Mouse (Mus musculus): ENCODE measurements around the gene Hist1h1d.
"Not testable (repeated sequence)": the region's sequence is repeated elsewhere in the genome, so short reads cannot be mapped to it uniquely, and the experiment has no call there.

The Hist1h1d gene

DNA sequence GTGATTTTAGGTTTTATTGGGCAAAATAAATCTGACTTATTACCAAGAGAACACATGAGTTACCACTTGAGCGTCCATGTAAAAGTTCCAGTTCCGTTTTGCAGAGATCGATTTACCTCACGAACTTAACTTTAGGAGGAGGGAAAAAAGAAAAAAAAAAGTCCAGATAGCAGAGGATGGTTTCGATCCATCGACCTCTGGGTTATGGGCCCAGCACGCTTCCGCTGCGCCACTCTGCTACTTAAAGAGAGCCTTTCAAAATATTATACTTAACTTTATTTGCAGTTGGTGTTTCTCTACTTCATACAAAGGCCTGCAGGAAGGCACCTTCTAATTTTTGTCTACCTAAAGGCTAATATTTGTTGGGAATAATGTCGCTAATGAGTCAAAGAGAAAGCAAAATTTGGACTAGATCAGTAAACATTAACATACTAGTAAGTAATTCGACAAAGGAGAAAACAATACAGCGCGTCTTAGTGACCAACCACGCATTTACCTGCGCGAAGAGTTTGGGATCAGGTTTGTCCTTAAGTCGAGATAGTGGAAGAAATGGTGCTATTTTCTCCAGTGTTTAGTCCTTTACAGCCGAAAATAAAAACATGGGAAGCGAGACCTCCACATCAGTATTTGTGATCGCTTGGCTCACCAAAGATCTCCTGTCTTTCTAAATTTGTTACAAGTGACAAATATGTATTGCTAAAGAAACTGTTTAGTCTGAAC is 22.7 kb upstream of the Hist1h1d start:
- DNase-seq, result peak; percentile 61

GRCm38 (mm10) chr13:23530901-23531875 is 21.9 kb upstream of the Hist1h1d start, which contains the start of gene Hist1h4h:
Gene Hist1h4h, plus strand, starts transcription at chr13:23531050.
- peak; percentile 97 for DNase-seq

DNA sequence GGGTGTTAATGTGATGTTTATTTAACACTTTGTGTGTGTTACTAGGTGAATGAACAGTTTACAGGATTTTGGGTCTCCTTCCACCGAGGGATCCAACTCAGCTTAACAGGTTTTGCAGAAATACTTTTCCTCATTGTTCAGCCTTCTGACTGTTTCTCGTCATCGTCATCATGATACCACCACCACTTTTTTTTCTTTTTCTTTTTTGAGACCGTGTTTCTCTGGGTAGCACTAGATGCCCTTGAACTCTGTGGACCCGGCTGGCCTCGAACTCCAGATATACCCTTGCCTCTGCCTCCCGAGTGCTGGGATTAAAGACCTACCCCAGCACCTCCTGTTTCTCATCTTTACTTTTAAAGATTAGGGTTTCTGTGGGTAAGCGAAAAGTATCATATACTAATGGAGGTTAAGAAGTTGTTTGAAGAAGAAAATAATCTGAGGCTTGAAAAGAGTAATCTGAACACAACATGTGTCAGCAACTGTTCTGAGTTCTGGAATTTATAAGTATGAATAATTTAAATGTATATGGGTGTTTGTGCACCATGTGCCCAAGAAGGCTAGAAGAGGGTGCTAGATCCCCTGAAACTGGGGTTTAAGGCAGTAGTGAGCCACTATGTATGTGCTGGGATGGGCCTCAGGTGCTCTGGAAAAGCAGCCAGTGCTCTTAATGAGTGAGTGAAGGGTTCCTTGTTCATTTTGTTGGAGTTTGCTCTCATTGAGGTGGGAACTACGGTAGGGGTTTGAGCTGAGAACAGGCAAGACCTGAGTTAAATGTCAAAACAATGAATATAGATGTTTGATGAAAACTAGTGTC is 20.6 kb upstream of the Hist1h1d start:
- DNase-seq, result no peak

DNA sequence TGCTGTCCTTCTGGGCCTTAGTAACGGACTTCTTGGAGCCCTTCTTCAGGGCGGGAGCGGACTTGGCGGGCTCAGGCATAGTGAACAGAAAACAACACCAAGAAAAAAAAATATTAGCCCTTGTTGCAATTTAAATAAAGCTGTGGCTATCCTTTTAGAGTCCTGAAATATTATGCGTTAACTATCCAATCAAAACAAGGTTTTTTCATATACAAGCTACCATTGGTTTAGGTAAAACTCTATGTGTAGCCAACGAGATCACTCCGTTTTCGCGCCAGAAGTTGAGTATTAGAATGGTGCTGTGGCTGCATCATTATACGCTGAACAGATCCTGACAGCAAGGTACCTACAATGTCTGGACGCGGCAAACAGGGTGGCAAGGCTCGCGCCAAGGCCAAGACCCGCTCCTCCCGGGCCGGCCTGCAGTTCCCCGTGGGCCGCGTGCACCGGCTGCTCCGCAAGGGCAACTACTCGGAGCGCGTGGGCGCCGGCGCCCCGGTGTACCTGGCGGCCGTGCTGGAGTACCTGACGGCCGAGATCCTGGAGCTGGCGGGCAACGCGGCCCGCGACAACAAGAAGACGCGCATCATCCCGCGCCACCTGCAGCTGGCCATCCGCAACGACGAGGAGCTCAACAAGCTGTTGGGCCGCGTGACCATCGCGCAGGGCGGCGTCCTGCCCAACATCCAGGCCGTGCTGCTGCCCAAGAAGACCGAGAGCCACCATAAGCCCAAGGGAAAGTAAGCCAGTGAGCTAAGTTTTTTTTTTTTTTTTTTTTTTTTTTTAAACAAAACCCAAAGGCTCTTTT is 19.3 kb upstream of the Hist1h1d start, which contains the start of gene Hist1h2af:
Gene Hist1h2af (plus strand): TSS at position 347 of the 808 bp plus-strand sequence.
- peak; percentile 62 for DNase-seq

DNA sequence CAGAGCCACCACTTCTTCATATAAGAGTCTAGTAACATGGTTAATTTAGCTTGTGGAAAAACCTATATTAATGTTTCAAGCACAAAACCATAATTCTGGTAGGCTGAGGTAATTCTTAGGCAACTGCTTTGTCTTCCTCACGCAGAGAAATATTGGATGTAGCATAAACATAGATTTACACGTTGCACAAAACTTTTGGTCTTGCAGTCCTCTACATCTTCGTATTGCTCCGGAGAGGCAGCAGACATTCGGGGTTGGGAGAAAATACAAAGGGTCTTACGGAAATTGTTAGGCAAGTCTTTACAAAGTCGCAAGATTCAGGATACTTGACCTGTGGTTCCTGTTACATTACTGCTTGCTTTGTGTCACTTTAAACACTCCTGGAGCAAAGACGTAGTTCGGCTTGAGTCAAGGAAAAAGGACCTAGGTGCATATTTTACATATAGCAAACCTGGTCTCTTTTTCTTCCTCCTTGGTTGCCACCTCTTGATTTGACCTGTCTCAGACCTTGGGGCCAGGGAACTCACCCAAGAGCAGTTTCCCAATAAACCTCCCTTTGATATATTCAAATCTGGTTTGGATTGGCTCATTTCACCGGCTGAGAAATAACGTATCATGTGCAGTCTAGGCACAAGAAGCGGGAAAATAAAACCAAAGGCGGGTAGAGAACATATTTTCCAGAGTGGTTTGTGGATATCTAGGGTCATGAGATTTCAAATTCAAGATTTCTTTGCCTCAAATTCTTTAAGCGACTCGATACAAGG is 18.5 kb upstream of the Hist1h1d start:
- DNase-seq, result no peak

- DNase-seq, result peak; percentile 71
Observed at GRCm38 (mm10) chr13:23535137-23536075, 17.7 kb upstream of the Hist1h1d start, which contains the start of gene Hist1h3g. Gene Hist1h3g, plus strand, starts transcription at chr13:23535422.

DNA sequence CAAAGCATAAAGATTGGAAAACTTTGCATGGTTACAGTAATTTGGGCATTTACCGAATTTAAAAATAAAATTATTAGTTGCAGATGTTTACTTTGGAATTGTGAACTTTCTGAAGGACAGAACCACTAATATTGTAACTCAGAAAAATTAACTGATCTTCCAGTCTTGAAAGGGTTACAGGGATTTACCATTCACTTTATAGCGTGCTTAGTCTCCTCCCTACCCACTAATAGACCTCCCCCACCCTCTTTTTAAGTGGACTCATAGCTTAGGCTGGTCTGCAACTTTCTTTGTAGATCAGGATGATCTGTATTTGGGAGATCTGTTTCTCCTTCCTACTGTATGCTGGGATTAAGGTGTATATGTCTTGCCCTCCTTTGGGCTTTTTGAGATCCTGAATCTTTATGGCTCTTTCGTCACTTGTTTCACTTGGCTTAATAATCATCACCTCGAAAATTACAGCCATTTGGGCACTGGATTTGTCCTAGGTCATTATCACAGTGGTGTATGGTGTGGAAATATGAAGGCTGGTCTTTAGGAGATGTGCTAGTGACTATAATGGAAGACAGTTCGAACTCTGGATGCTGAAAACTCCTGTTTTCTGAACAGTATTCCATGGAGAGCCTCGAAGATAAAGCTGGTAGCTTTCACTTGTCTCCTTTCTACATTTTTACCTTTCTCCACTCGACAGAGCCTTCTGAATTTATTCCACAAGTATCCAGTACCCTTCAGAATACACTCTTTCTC is 16.8 kb upstream of the Hist1h1d start:
- no peak for DNase-seq

GRCm38 (mm10) chr13:23537006-23537710 is 15.9 kb upstream of the Hist1h1d start:
- no peak for DNase-seq

DNA sequence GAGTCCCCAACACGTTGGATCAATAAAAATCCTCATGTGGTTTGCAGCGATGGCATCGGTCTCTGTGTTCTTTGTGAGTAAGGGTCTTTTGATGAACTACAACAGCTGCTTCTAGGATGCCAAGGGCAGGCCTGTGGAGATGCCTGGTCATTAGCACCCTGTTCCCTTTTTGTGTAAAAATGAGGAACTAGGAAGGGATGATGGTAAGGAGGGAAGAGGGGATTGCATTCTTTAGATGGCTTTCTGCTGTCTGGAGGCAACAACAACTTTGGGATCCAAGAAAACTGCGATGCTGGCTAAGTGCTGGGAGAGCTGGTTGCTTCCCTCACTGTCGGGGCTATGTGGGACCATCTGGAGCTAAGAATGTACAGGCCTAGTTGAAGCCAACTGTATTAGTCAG is 14.8 kb upstream of the Hist1h1d start:
- DNase-seq, result no peak

DNA sequence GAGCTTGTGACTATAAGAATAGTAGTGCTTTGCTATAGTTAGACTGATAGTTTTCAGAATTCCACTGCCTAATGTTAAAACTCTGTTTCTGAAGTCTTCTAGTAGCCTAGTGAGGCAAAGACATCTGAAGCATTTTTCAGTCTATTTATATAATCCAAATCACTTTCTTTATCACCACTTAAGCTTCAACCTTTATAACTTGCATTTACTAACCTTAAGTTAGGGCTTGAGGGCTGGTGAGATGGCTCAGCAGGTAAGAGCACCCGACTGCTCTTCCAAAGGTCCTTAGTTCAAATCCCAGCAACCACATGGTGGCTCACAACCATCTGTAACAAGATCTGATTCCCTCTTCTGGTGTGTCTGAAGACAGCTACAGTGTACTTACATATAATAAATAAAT is 13.2 kb upstream of the Hist1h1d start:
- not testable (repeated sequence) for DNase-seq

DNA sequence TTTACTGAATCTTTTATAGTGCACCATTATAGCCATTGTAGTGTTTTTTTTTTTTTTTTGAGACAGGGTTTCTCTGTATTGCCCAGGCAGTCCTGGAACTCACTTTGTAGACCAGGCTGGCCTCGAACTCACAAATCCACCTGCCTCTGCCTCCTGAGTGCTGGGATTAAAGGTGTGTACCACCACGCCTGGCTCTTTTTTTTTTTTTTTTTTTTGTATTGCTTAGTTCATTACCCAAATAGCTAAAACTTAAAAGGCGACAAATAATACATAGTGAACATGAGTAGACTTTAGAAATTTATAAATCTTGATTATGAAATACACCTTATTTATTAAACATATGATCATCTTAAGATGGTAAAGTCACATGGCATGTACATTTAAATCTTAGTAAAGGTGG is 11.6 kb upstream of the Hist1h1d start:
- no peak for DNase-seq

DNA sequence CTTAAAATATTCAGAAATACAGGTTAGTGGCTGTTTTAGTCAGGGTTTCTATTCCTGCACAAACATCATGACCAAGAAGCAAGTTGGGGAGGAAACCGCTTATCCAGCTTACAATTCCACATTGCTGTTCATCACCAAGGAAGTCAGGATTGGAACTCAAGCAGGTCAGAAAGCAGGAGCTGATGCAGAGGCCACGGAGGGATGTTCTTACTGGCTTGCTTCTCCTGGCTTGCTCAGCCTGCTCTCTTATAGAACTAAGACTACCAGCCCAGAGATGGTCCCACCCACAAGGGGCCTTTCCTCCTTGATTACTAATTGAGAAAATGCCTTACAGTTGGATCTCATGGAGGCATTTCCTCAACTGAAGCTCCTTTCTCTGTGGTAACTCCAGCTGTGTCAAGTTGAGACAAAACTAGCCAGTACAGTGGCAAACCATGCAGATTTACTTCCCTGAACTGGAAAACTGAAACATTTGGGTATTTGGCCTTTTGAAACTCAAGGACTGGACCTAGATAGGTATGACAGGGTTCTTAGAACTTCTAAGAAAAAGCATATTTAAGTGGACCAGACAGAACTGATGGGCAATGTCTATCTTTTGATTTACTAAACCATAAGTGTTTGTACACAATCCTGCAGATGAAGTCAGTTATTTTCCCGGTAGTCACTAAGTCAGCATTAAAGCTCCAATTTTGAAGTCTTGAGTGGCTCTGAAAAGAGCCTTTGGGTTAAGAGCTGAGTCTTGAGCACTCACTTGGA is 10.7 kb upstream of the Hist1h1d start:
- not testable (repeated sequence) for DNase-seq

- DNase-seq, result not testable (repeated sequence)
Observed at GRCm38 (mm10) chr13:23542999-23543607, 10.0 kb upstream of the Hist1h1d start, which contains the start of gene Hist1h2bh. Gene Hist1h2bh, minus strand, starts transcription at chr13:23543392.

- DNase-seq, result peak; percentile 68
Observed at GRCm38 (mm10) chr13:23543965-23544786, 8.9 kb upstream of the Hist1h1d start, which contains the start of gene Hist1h3f. Gene Hist1h3f, plus strand, starts transcription at chr13:23544052.

GRCm38 (mm10) chr13:23544787-23545120 is 8.3 kb upstream of the Hist1h1d start:
- DNase-seq, result not testable (repeated sequence)

DNA sequence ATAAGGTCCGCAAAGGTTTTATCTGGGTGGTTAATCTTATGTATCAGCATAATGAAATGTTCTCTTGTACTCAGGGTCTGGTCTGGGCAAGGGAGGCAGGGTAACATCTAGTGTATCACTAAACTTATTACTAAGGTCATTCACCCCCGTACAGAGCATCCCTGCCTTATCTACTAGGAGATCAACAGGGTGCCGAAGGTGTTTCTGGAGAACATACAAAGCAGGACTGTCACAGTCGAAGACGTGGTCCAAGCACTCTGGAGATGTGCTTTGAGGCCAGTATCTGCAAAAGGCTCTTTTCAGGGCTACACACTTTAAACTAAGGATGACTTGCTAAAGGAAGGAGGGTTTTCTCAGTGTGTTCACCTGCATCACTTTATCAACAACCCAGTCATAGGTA is 6.4 kb upstream of the Hist1h1d start:
- DNase-seq, result no peak

All from cerebellum, adult 11 months (tissue).